Mouse (Mus musculus) midbrain, embryonic 16.5 days (tissue): ENCODE measurements around the gene Nxpe3. TPM values are rescaled to one million over a fixed set of nuclear protein-coding genes. Genes with fewer than 3 reads are reported as not detected.

ENCODE experiments used
- ATAC-seq: fragments of 200-750 bp; cut with Nextera tagmentation; 2 replicates; pipeline ENCODE4 v1.8.0; 2017; ENCODE audit warnings: moderate TSS enrichment
- H3K27ac ChIP-seq: fragments of 300-500 bp; sonication (generic); 2 replicates; pipeline ENCODE4 v1.5.1; 2014; ENCODE audit warnings: mild to moderate bottlenecking, low read length, mixed read lengths
- H3K27me3 ChIP-seq: fragments of 300-500 bp; sonication (generic); 2 replicates; pipeline ENCODE4 v1.6.1; 2014; ENCODE audit warnings: low read depth, low read length, mixed read lengths; ENCODE audit not compliant: control insufficient read depth, insufficient read depth
- H3K36me3 ChIP-seq: fragments of 300-500 bp; sonication (generic); 2 replicates; pipeline ENCODE4 v1.6.1; 2014; ENCODE audit warnings: mild to moderate bottlenecking, low read length, moderate library complexity, mixed read lengths; ENCODE audit not compliant: control insufficient read depth, insufficient read depth
- H3K4me1 ChIP-seq: fragments of 300-500 bp; sonication (generic); 2 replicates; pipeline ENCODE4 v1.6.1; 2014; ENCODE audit warnings: mild to moderate bottlenecking, low read length, mixed read lengths; ENCODE audit not compliant: control insufficient read depth, insufficient read depth
- H3K4me2 ChIP-seq: fragments of 300-500 bp; sonication (generic); 2 replicates; pipeline ENCODE4 v1.6.1; 2014; ENCODE audit warnings: mild to moderate bottlenecking, low read length, mixed read lengths
- H3K4me3 ChIP-seq: fragments of 300-500 bp; sonication (generic); 2 replicates; pipeline ENCODE4 v1.5.1; 2014; ENCODE audit warnings: low read depth, mild to moderate bottlenecking, low read length, moderate library complexity, mixed read lengths
- H3K9ac ChIP-seq: fragments of 300-500 bp; sonication (generic); 2 replicates; pipeline ENCODE4 v1.6.1; 2014; ENCODE audit warnings: low read depth, low read length, mixed read lengths
- H3K9me3 ChIP-seq: fragments of 300-500 bp; sonication (generic); replicated peaks from 2 replicates; pipeline ENCODE4 v1.6.1; 2014; ENCODE audit warnings: mild to moderate bottlenecking, low read length, mixed read lengths; ENCODE audit not compliant: control insufficient read depth, poor library complexity, severe bottlenecking
- WGBS: fragments of 180-500 bp; shearing (Covaris S2); extraction: QIAGEN DNeasy Blood & Tissue Kit; methylation state at CpG from one replicate; pipeline ENCODE4 v1.1.7; 2014; 5-methylcytosine and 5-hydroxymethylcytosine counted together
- polyA plus RNA-seq: library from polyadenylated mRNA; unstranded; fragments of >200 nt; fragmentation: Nextera tagmentation; extraction: Ambion mirVana; gene quantifications from 2 replicates; pipeline ENCODE4 v1.2.1, GENCODE M21; 2015

Gene Nxpe3
- polyA plus RNA-seq, 1 experiment from 2014 or later = 1.8 TPM

- no peaks in the 10 kb centered on the region for H3K27me3 ChIP-seq
- H3K4me1 ChIP-seq = peaks cover 10% of the 10 kb centered on the region
- H3K27ac ChIP-seq = no peak overlapping the region
- WGBS = 89% methylated on average over 8 of the region's 8 CpGs
- no peaks in the 10 kb centered on the region for H3K9me3 ChIP-seq
- H3K36me3 ChIP-seq = 0 out of 2 replicates have a peak, but pooled peaks cover 3% of the 10 kb centered on the region
- H3K4me3 ChIP-seq = no peak overlapping the region
- ATAC-seq = no peak
- peak overlapping the region; percentile 80 for H3K4me2 ChIP-seq
- H3K9ac ChIP-seq = no peak overlapping the region
Observed at GRCm38 (mm10) chr16:55893410-55894107, 1.5 kb downstream of the Nxpe3 start.

- H3K4me3 ChIP-seq = no peak overlapping the region
- 81% methylated on average over 6 of the region's 7 CpGs for WGBS
- H3K9ac ChIP-seq = no peak overlapping the region
- ATAC-seq = no peak
- no peaks in the 10 kb centered on the region for H3K9me3 ChIP-seq
- H3K36me3 ChIP-seq = 0 out of 2 replicates have a peak, but pooled peaks cover 14% of the 10 kb centered on the region
- H3K4me2 ChIP-seq = no peak overlapping the region
- H3K27me3 ChIP-seq = no peaks in the 10 kb centered on the region
- no peak overlapping the region for H3K27ac ChIP-seq
- peaks cover 10% of the 10 kb centered on the region for H3K4me1 ChIP-seq
Observed at GRCm38 (mm10) chr16:55892484-55892883, 2.6 kb downstream of the Nxpe3 start.

GRCm38 (mm10) chr16:55891346-55891745 lies 3.7 kb downstream of the Nxpe3 start:
- no peak overlapping the region for H3K4me3 ChIP-seq

GRCm38 (mm10) chr16:55890346-55891136 lies 4.5 kb downstream of the Nxpe3 start:
- Histone ChIP-seq H3K4me3 (no peak overlapping the region), H3K36me3 (0 out of 2 replicates have a peak, but pooled peaks cover 14% of the 10 kb centered on the region)
- no peak for ATAC-seq

More at GRCm38 (mm10) chr16:55891346-55891745, 3.7 kb downstream of the Nxpe3 start:
- no peak for ATAC-seq
- Histone ChIP-seq H3K27me3 (no peaks in the 10 kb centered on the region), H3K4me1 (peaks cover 10% of the 10 kb centered on the region), H3K36me3 (0 out of 2 replicates have a peak, but pooled peaks cover 14% of the 10 kb centered on the region), H3K9ac (no peak overlapping the region), H3K9me3 (no peaks in the 10 kb centered on the region), H3K4me2 (no peak overlapping the region), H3K27ac (no peak overlapping the region)
- 97% methylated on average over 7 of the region's 7 CpGs for WGBS

GRCm38 (mm10) chr16:55889451-55889850 lies 5.6 kb downstream of the Nxpe3 start:
- ATAC-seq = no peak
- Histone ChIP-seq H3K27me3 (no peaks in the 10 kb centered on the region), H3K4me2 (no peak overlapping the region), H3K9me3 (no peaks in the 10 kb centered on the region), H3K4me3 (no peak overlapping the region), H3K9ac (no peak overlapping the region), H3K27ac (no peak overlapping the region), H3K4me1 (peaks cover 8% of the 10 kb centered on the region), H3K36me3 (peaks cover 14% of the 10 kb centered on the region; the same call in 1 of the 2 replicates)
- whole genome bisulfite sequencing = 93% methylated on average over 3 of the region's 3 CpGs

More at GRCm38 (mm10) chr16:55890346-55891136, 4.5 kb downstream of the Nxpe3 start:
- peaks cover 8% of the 10 kb centered on the region for H3K4me1 ChIP-seq
- no peak overlapping the region for H3K27ac ChIP-seq
- no peaks in the 10 kb centered on the region for H3K27me3 ChIP-seq
- no peaks in the 10 kb centered on the region for H3K9me3 ChIP-seq
- H3K4me2 ChIP-seq = no peak overlapping the region
- H3K9ac ChIP-seq = no peak overlapping the region
- WGBS = 93% methylated on average over 19 of the region's 19 CpGs

- H3K9me3 ChIP-seq = no peaks in the 10 kb centered on the region
- no peak overlapping the region for H3K4me3 ChIP-seq
- peaks cover 14% of the 10 kb centered on the region; the same call in 1 of the 2 replicates for H3K36me3 ChIP-seq
- H3K27me3 ChIP-seq = no peaks in the 10 kb centered on the region
- H3K4me2 ChIP-seq = no peak overlapping the region
- H3K27ac ChIP-seq = no peak overlapping the region
- 96% methylated on average over 3 of the region's 3 CpGs for WGBS
- ATAC-seq = no peak
- no peak overlapping the region for H3K9ac ChIP-seq
- peaks cover 1% of the 10 kb centered on the region for H3K4me1 ChIP-seq
Observed at GRCm38 (mm10) chr16:55888584-55888960, 6.5 kb downstream of the Nxpe3 start.

- Histone ChIP-seq H3K4me3 (no peak overlapping the region), H3K9me3 (no peaks in the 10 kb centered on the region), H3K9ac (no peak overlapping the region), H3K27ac (no peak overlapping the region), H3K27me3 (no peaks in the 10 kb centered on the region), H3K4me1 (no peaks in the 10 kb centered on the region; the same call in 1 of the 2 replicates), H3K4me2 (no peak overlapping the region), H3K36me3 (peaks cover 14% of the 10 kb centered on the region; the same call in 1 of the 2 replicates)
- 63% methylated on average over 7 of the region's 7 CpGs for WGBS
- no peak for ATAC-seq
Observed at GRCm38 (mm10) chr16:55887814-55888583, 7.1 kb downstream of the Nxpe3 start.

GRCm38 (mm10) chr16:55884246-55884645 lies 10.8 kb downstream of the Nxpe3 start:
- ATAC-seq = no peak
- no peak overlapping the region for H3K4me3 ChIP-seq
- WGBS = 80% methylated on average over 11 of the region's 11 CpGs

More at GRCm38 (mm10) chr16:55884246-55884645, 10.8 kb downstream of the Nxpe3 start:
- Histone ChIP-seq H3K4me1 (no peaks in the 10 kb centered on the region), H3K9me3 (no peaks in the 10 kb centered on the region), H3K27me3 (no peaks in the 10 kb centered on the region), H3K36me3 (peaks cover 16% of the 10 kb centered on the region; the same call in 1 of the 2 replicates), H3K27ac (no peak overlapping the region), H3K4me2 (no peak overlapping the region), H3K9ac (no peak overlapping the region)
